Mouse (Mus musculus) forebrain, embryonic 14.5 days (tissue): ENCODE data around the gene Naxe. TPM values are rescaled to one million over a fixed set of nuclear protein-coding genes. Genes with fewer than 3 reads are reported as not detected.

ENCODE experiments used
- ATAC-seq: fragments of 200-750 bp; cut with Nextera tagmentation; 2 replicates; pipeline ENCODE4 v1.8.0; 2017; ENCODE audit warnings: mild to moderate bottlenecking, moderate library complexity
- DNase-seq: peaks from one replicate; pipeline ENCODE4 v3.0.0-alpha.2; 2015; ENCODE audit warnings: low spot score
- H3K27ac ChIP-seq: fragments of 300-500 bp; sonication (generic); 2 replicates; pipeline ENCODE4 v1.5.1; 2014; ENCODE audit warnings: low read depth, mild to moderate bottlenecking, control low read depth, low read length, moderate library complexity
- H3K27me3 ChIP-seq: fragments of 300-500 bp; sonication (generic); replicated peaks from 2 replicates; pipeline ENCODE4 v1.6.1; 2014; ENCODE audit warnings: low read length, control low read depth, mixed read lengths; ENCODE audit not compliant: control insufficient read depth, insufficient read depth
- H3K36me3 ChIP-seq: fragments of 300-500 bp; sonication (generic); 2 replicates; pipeline ENCODE4 v1.6.1; 2014; ENCODE audit warnings: low read length, control low read depth; ENCODE audit not compliant: control insufficient read depth, insufficient read depth
- H3K4me1 ChIP-seq: fragments of 300-500 bp; sonication (generic); 2 replicates; pipeline ENCODE4 v1.6.1; 2014; ENCODE audit warnings: antibody characterized with exemption, low read length, control low read depth; ENCODE audit not compliant: control insufficient read depth, insufficient read depth
- H3K4me2 ChIP-seq: fragments of 300-500 bp; sonication (generic); 2 replicates; pipeline ENCODE4 v1.6.1; 2014; ENCODE audit warnings: mild to moderate bottlenecking, control low read depth, low read length
- H3K4me3 ChIP-seq: fragments of 300-500 bp; sonication (generic); 2 replicates; pipeline ENCODE4 v1.5.1; 2014; ENCODE audit warnings: low read depth, low read length, control low read depth
- H3K9ac ChIP-seq: fragments of 300-500 bp; sonication (generic); 2 replicates; pipeline ENCODE4 v1.6.1; 2014; ENCODE audit warnings: mild to moderate bottlenecking, low read length, control low read depth, moderate library complexity
- H3K9me3 ChIP-seq: fragments of 300-500 bp; sonication (generic); replicated peaks from 2 replicates; pipeline ENCODE4 v1.6.1; 2016; ENCODE audit warnings: low read length, control low read depth, mixed read lengths; ENCODE audit not compliant: control insufficient read depth
- WGBS: fragments of 180-500 bp; shearing (Covaris S2); extraction: QIAGEN DNeasy Blood & Tissue Kit; methylation state at CpG from one replicate; pipeline ENCODE4 v1.1.7; 2014; 5-methylcytosine and 5-hydroxymethylcytosine counted together
- polyA plus RNA-seq: library from polyadenylated mRNA; unstranded; fragments of >200 nt; fragmentation: Nextera tagmentation; extraction: Ambion mirVana; gene quantifications from 2 replicates; pipeline ENCODE4 v1.2.1, GENCODE M21; 2014

Naxe gene
- polyA plus RNA-seq, 1 experiment from 2014 or later, result 192 TPM

DNA sequence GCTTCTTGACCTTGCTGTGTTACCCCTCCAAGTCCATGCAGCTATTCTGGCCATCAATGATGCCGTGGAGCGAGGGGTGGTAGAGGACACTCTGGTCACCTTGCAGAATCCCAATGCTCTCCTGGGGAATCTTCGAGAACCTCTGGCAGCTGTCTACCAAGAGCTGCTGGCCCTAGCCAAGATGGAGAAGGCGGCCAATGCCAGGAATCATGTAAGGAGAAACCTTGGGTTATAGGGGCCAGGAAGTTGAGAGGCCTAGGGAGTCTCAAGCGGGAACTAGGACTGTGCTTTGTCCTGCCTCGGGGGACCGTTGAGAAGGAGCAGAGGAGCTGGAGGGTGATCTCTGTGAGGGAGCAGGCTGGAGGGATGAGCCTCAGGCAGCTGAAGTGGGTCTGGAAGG is 31.8 kb upstream of the Naxe start:
- H3K27me3 ChIP-seq, result no peaks in the 10 kb centered on the region
- no peak overlapping the region for H3K27ac ChIP-seq
- no peaks in the 10 kb centered on the region for H3K4me1 ChIP-seq
- no peak for ATAC-seq
- H3K9me3 ChIP-seq, result no peaks in the 10 kb centered on the region
- WGBS, result 90% methylated on average over 7 of the region's 7 CpGs
- no peak overlapping the region for H3K9ac ChIP-seq
- no peak for DNase-seq
- no peak overlapping the region for H3K4me2 ChIP-seq
- peaks cover 51% of the 10 kb centered on the region for H3K36me3 ChIP-seq
- H3K4me3 ChIP-seq, result no peak overlapping the region

DNA sequence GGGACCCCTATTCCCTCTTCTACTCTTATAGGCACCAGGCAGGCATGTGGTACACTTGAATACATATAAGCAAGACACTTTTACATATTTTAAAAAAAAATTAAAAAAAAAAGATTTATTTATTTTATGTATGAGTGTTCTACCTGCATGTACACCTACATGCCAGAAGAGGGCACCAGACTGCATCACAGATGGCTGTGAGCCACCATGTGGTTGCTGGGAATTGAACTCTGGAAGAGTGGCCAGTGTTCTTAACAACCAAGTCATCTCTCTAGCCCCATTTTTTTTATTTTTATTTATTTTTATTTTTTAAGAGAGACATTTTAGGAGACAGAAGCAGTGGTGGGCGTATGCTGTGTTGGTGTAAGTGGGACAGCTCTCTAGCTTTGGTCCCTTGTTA is 29.4 kb upstream of the Naxe start:
- no peak overlapping the region for H3K4me2 ChIP-seq
- H3K4me3 ChIP-seq, result no peak overlapping the region
- no peaks in the 10 kb centered on the region for H3K9me3 ChIP-seq
- H3K9ac ChIP-seq, result no peak overlapping the region
- H3K4me1 ChIP-seq, result peaks cover 2% of the 10 kb centered on the region; the same call in 1 of the 2 replicates
- DNase-seq (peak; percentile 47), ATAC-seq (no peak)
- H3K36me3 ChIP-seq, result peaks cover 35% of the 10 kb centered on the region
- no peaks in the 10 kb centered on the region for H3K27me3 ChIP-seq
- WGBS, result 68% methylated on average over 1 of the region's 1 CpGs
- H3K27ac ChIP-seq, result no peak overlapping the region

DNA sequence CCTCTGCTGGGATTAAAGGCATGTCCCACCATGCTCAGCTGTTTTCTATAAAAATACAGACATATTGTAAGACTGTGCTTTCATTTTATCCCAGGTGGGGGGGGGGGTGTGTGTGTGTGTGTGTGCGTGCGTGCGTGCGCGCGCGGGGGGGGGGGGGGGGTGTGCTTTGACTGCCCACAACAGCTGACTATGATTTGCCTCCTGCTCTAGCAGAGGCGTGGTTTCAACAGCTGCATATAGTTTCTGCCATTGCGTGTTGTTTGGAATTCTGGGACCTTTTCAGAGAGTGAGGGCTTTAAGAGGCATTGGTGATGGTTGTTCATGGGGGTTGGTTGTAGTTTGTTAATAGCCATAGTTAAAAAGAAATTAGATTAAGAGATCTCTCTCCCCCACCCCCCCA is 27.2 kb upstream of the Naxe start:
- Histone ChIP-seq H3K4me3 (no peak overlapping the region), H3K4me2 (no peak overlapping the region), H3K4me1 (peaks cover 7% of the 10 kb centered on the region; the same call in 1 of the 2 replicates), H3K36me3 (peaks cover 18% of the 10 kb centered on the region; the same call in 1 of the 2 replicates), H3K27me3 (no peaks in the 10 kb centered on the region), H3K9ac (no peak overlapping the region), H3K9me3 (no peaks in the 10 kb centered on the region), H3K27ac (no peak overlapping the region)
- 91% methylated on average over 9 of the region's 9 CpGs for WGBS
- no peak for DNase-seq
- ATAC-seq, result no peak

DNA sequence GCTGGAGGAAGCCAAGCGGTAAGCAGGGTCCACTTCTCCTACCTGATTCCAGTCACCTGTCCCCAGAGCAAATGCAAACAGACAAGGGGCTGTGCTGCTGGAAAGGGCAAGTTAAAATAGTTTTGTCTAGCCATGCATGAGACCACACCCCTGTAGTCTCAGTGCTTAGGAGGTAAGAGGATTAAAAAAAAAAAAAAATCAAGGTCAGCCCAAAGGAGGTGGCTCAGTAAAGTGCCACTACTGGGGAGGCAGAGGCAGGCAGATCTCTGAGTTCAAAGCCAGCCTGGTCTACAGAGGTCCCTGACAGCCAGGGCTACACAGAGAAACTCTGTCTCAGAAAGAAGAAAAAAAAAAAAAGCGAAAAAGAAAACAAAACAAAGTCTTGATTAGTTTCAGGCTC is 25.7 kb upstream of the Naxe start:
- no peak overlapping the region for H3K4me3 ChIP-seq
- H3K27ac ChIP-seq, result no peak overlapping the region
- H3K4me1 ChIP-seq, result peaks cover 7% of the 10 kb centered on the region; the same call in 1 of the 2 replicates
- no peak for ATAC-seq
- 84% methylated on average over 2 of the region's 2 CpGs for WGBS
- H3K4me2 ChIP-seq, result no peak overlapping the region
- H3K9ac ChIP-seq, result no peak overlapping the region
- H3K27me3 ChIP-seq, result no peaks in the 10 kb centered on the region
- peaks cover 6% of the 10 kb centered on the region; the same call in 1 of the 2 replicates for H3K36me3 ChIP-seq
- DNase-seq, result no peak
- H3K9me3 ChIP-seq, result no peaks in the 10 kb centered on the region

DNA sequence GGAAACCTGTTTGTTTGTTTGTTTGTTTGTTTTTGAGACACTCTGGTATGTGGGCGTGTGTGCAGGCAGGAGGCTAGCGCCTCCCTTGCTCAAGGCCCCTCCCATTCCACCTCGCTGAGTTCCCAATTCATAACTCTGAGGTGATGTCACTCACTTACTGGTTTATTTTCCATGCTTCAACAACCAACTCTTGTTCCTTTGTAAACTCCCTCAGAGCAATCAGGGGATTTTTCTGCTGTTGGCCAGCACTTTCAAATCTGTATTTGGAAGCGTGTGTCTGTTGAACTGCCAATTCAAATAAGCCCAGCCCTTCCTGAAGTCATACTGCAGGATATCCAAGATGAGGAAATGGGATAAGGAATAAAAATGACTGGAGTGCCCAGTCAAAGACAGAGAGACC is 24.4 kb upstream of the Naxe start:
- peak; percentile 30 for DNase-seq
- no peak for ATAC-seq
- Histone ChIP-seq H3K4me3 (peak overlapping the region; percentile 54), H3K4me1 (peaks cover 7% of the 10 kb centered on the region; the same call in 1 of the 2 replicates), H3K27ac (no peak overlapping the region), H3K9ac (peak overlapping the region; percentile 62; the same call in 1 of the 2 replicates), H3K4me2 (peak overlapping the region; percentile 78), H3K36me3 (0 out of 2 replicates have a peak, but pooled peaks cover 5% of the 10 kb centered on the region), H3K9me3 (no peaks in the 10 kb centered on the region), H3K27me3 (no peaks in the 10 kb centered on the region)
- 3% methylated on average over 4 of the region's 4 CpGs for WGBS

DNA sequence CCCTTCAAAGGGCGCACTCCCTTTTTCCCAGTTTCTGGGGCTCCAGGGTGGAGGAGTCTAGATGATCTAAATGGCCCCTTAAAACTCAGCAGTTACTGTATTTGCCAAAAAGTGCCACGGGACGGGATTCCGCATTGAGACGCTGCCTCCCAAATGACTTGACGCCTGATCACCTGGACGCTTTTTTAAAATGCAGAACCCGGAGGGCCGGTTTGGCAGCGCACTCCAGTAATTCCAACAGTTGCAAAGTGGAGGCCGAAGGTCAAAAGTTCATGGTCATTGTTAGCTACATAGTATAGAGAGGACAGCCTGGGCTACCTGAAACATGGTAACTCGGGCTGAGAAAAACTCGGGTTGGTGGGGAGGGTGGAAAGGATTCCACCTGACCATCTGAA is 23.9 kb upstream of the Naxe start:
- Histone ChIP-seq H3K27me3 (no peaks in the 10 kb centered on the region), H3K9me3 (no peaks in the 10 kb centered on the region), H3K4me1 (peaks cover 7% of the 10 kb centered on the region; the same call in 1 of the 2 replicates), H3K27ac (no peak overlapping the region), H3K36me3 (0 out of 2 replicates have a peak, but pooled peaks cover 5% of the 10 kb centered on the region), H3K9ac (peak overlapping the region; percentile 62), H3K4me2 (peak overlapping the region; percentile 78), H3K4me3 (peak overlapping the region; percentile 54)
- ATAC-seq (peak; percentile 42; the same call in 1 of the 2 replicates), DNase-seq (no peak)
- WGBS, result 2% methylated on average over 13 of the region's 13 CpGs

DNA sequence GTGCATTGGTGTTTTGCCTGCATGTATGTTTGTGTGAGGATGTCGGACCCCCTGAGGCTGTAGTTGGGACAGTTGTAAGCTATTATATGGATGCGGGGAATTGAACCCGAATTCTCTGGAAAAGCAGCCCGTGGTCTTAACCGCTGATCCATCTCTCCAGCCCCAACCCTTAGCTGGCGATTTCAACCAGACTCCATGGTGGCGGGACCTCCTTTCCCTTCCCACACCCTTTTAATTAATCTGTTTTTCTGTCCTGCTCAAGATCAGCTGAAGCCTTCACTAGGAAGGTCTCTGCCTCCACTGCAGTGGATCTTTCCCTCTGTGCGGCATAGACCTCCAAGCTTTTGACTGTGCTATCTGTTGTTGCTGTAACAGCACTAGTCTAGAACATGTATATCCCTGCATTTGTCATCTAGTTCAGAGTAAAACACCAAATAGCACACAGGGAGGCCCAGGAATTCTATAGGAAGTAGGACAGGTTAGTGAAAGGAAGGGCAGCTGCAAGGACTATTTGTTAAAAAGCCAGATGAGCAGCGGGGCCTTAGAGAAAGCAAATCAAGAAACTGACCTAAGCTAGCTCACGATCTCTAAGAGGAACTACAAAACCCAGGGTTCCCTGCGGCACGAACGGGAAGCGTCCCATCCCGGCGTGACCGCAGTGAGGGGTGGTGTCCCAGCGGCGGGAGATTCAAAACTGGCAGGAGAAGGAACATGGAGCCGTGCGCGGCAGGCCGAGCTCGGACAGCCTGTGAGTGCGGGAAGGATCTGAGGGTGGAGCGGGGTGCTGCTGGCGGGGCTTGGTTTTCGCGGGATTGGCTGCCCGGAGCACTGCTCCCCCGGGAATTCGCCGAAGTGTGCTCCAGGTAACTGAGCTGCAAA is 23.3 kb upstream of the Naxe start, which contains the start of gene Iqgap3:
TSS of gene Iqgap3 (plus strand) at position 627 of the 879 bp plus-strand sequence.
- Histone ChIP-seq H3K36me3 (0 out of 2 replicates have a peak, but pooled peaks cover 5% of the 10 kb centered on the region), H3K9me3 (no peaks in the 10 kb centered on the region), H3K4me3 (peak within 1 kb of the TSS; percentile 54), H3K4me1 (peaks cover 7% of the 10 kb centered on the region; the same call in 1 of the 2 replicates), H3K27ac (no peak within 1 kb of the TSS), H3K4me2 (peak within 1 kb of the TSS; percentile 78), H3K27me3 (no peaks in the 10 kb centered on the region), H3K9ac (peak within 1 kb of the TSS; percentile 62)
- ATAC-seq (peak; percentile 95), DNase-seq (peak; percentile 98)
- 21% methylated on average over 33 of the region's 33 CpGs for WGBS

DNA sequence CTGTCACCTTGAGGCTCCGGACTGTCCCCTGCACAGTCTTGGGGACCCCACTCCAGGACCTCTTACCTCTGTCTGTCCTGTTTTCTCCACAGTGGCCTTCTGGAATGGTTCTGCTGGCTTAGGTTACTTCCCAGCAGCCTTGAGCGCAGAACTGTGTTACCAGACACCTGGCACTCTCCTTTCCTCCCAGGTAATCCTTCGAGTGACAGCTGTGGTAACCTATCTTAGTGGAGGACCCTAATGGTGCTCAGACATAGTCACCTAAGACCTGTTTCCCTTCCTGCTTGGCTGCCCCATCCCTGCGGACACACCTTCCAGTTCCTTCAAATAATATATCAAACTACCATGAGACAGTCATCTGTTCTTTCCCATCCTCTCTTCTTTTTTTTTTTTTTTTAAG is 19.9 kb upstream of the Naxe start, which contains the start of gene Ttc24:
TSS of gene Ttc24 (minus strand) at position 101 of the 400 bp plus-strand sequence.
- no peak for ATAC-seq

DNA sequence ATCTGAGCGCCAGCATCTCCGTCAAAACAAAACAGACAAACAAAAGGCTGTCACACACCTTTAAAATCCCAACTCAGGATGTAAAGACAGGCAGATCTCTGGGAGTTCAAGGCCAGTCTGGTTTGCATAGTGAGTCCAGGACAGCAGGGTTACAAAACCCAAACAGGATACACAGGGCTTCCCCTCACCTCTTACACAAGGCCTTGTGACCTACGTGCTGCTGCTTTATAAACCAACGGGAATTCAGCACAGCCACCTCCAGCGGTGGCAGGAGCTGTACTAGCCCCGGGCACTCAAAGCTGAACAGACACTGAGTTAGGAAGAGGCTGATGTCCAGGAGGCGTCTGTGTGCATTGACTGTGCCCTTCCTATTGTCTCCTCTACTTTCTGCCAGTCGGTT is 19.1 kb upstream of the Naxe start:
- DNase-seq (no peak), ATAC-seq (no peak)
- 38% methylated on average over 8 of the region's 8 CpGs for WGBS
- Histone ChIP-seq H3K4me2 (no peak overlapping the region), H3K9ac (no peak overlapping the region), H3K4me1 (peaks cover 3% of the 10 kb centered on the region; the same call in 1 of the 2 replicates), H3K9me3 (no peaks in the 10 kb centered on the region), H3K36me3 (no peaks in the 10 kb centered on the region), H3K27me3 (no peaks in the 10 kb centered on the region), H3K4me3 (no peak overlapping the region), H3K27ac (no peak overlapping the region)

More for the DNA sequence above, 19.9 kb upstream of the Naxe start, which contains the start of gene Ttc24:
- no peaks in the 10 kb centered on the region for H3K36me3 ChIP-seq
- H3K4me3 ChIP-seq, result no peak within 1 kb of the TSS
- H3K27me3 ChIP-seq, result no peaks in the 10 kb centered on the region
- H3K9ac ChIP-seq, result no peak within 1 kb of the TSS
- WGBS, result 79% methylated on average over 4 of the region's 4 CpGs
- no peak within 1 kb of the TSS for H3K27ac ChIP-seq
- H3K4me2 ChIP-seq, result no peak within 1 kb of the TSS
- no peak for DNase-seq
- H3K4me1 ChIP-seq, result peaks cover 7% of the 10 kb centered on the region; the same call in 1 of the 2 replicates
- H3K9me3 ChIP-seq, result no peaks in the 10 kb centered on the region
